Mouse (Mus musculus): ENCODE results near the gene Nsg2. TPM values are rescaled to one million over a fixed set of nuclear protein-coding genes. Genes with fewer than 3 reads are reported as not detected.

The Nsg2 gene
- polyA plus RNA-seq, 1 experiment from 2014 or later = 12.0 TPM

GRCm38 (mm10) chr11:32101059-32101632, 100.9 kb downstream of the Nsg2 start:
- H3K4me2 ChIP-seq (replicated peaks) = no peak overlapping the region
- peaks cover 19% of the 10 kb centered on the region for H3K4me1 ChIP-seq (replicated peaks)
- H3K4me3 ChIP-seq (replicated peaks) = no peak overlapping the region
- peak; percentile 55 for ATAC-seq
- H3K27me3 ChIP-seq (replicated peaks) = no peaks in the 10 kb centered on the region
- no peak overlapping the region for H3K9ac ChIP-seq
- 41% methylated on average over 3 of the region's 3 CpGs for WGBS
- no peaks in the 10 kb centered on the region for H3K9me3 ChIP-seq
- no peak overlapping the region for H3K27ac ChIP-seq
- H3K36me3 ChIP-seq = no peaks in the 10 kb centered on the region

GRCm38 (mm10) chr11:32102976-32103375, 102.7 kb downstream of the Nsg2 start:
- H3K27me3 ChIP-seq (replicated peaks) = no peaks in the 10 kb centered on the region
- H3K27ac ChIP-seq = no peak overlapping the region
- 14% methylated on average over 12 of the region's 12 CpGs for WGBS
- ATAC-seq = peak; percentile 55
- H3K4me2 ChIP-seq (replicated peaks) = peak overlapping the region; percentile 41
- H3K9ac ChIP-seq = no peak overlapping the region
- no peak overlapping the region for H3K4me3 ChIP-seq (replicated peaks)
- no peaks in the 10 kb centered on the region for H3K36me3 ChIP-seq
- H3K4me1 ChIP-seq (replicated peaks) = peaks cover 19% of the 10 kb centered on the region
- no peaks in the 10 kb centered on the region for H3K9me3 ChIP-seq

DNA sequence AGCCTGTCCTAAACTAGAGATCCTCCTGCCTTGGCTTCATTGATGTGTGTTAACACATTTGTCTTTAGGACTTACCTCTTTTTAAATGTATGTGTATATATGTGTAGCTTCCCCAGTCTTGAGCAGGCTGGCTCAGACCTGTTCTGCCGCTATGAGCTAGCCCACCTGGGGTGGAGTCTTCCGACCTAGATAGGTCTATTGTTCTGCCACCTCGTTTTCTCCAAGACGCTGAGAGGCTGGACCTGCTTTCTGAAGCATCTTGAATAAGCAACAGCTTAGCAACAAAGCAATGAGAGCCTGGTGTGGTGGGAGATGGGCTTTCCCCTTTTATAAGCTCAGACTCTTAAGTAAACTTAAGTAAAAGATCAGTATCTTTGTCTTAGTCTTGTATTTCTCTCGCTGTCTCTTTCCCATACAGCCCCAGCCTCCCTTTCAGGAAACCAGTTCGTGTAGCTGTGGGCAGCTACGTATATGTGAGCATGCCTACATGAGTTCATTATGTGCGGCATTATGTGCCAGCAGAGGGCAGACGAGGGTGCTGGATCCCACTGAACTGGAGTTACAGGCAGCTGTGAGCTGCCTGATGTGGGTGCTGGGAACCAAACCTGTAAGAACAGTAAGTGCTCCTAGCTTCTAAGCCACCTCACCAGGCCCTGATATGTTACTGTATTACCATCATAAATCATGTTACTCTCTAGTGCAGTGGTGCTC, 104.3 kb downstream of the Nsg2 start:
- Histone ChIP-seq H3K36me3 (no peaks in the 10 kb centered on the region), H3K4me2 (replicated peaks) (no peak overlapping the region), H3K9me3 (no peaks in the 10 kb centered on the region), H3K27me3 (replicated peaks) (no peaks in the 10 kb centered on the region), H3K4me1 (replicated peaks) (peaks cover 19% of the 10 kb centered on the region), H3K9ac (no peak overlapping the region), H3K27ac (no peak overlapping the region), H3K4me3 (replicated peaks) (no peak overlapping the region)
- no peak for ATAC-seq
- whole genome bisulfite sequencing = 69% methylated on average over 9 of the region's 9 CpGs

- no peak for ATAC-seq
- Histone ChIP-seq H3K4me3 (replicated peaks) (no peak overlapping the region), H3K4me1 (replicated peaks) (peaks cover 16% of the 10 kb centered on the region), H3K4me2 (replicated peaks) (no peak overlapping the region), H3K36me3 (no peaks in the 10 kb centered on the region), H3K9ac (no peak overlapping the region), H3K9me3 (no peaks in the 10 kb centered on the region), H3K27ac (no peak overlapping the region), H3K27me3 (replicated peaks) (no peaks in the 10 kb centered on the region)
- 49% methylated on average over 10 of the region's 10 CpGs for WGBS
These were observed 105.7 kb downstream of the Nsg2 start for GRCm38 (mm10) chr11:32105750-32106646.

- Histone ChIP-seq H3K9ac (no peak overlapping the region), H3K27me3 (replicated peaks) (no peaks in the 10 kb centered on the region), H3K4me1 (replicated peaks) (peaks cover 14% of the 10 kb centered on the region), H3K9me3 (no peaks in the 10 kb centered on the region), H3K36me3 (no peaks in the 10 kb centered on the region), H3K27ac (no peak overlapping the region), H3K4me3 (replicated peaks) (no peak overlapping the region), H3K4me2 (replicated peaks) (no peak overlapping the region)
- no peak for ATAC-seq
- 85% methylated on average over 4 of the region's 4 CpGs for WGBS
These were observed 106.4 kb downstream of the Nsg2 start for GRCm38 (mm10) chr11:32106647-32106985.

DNA sequence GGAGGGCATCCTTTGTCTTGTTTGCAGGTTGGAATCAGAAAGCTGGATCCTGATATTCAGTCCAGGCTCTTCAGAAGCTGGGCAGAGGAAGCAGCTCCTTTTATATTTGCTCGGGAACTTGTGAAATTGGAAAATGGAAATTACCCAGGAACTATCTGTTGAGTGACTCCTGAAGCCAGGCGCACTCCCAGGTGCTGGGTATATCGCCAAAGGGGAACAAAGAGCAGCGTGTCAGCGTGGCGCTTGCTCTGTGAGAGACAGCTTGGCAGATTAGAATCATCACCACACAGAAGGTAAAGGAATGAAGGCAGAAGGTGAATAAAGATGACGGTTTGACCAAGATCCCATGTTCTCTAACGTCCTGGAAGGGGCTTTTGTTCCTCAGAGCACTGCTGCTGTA, 108.2 kb downstream of the Nsg2 start:
- no peaks in the 10 kb centered on the region for H3K9me3 ChIP-seq
- ATAC-seq = no peak
- 79% methylated on average over 8 of the region's 8 CpGs for WGBS
- H3K4me1 ChIP-seq (replicated peaks) = no peaks in the 10 kb centered on the region
- H3K4me3 ChIP-seq (replicated peaks) = no peak overlapping the region
- H3K27ac ChIP-seq = no peak overlapping the region
- no peak overlapping the region for H3K9ac ChIP-seq
- H3K27me3 ChIP-seq (replicated peaks) = no peaks in the 10 kb centered on the region
- no peak overlapping the region for H3K4me2 ChIP-seq (replicated peaks)
- H3K36me3 ChIP-seq = no peaks in the 10 kb centered on the region

Other genes with a start within 250 kb of the Nsg2 start
- 4.2 and 4.3 TPM in 2 replicates for gene Cpeb4, start 128.3 kb upstream of the Nsg2 start, polyA plus RNA-seq (2015; fragmentation: Nextera tagmentation; extraction: Ambion mirVana)
- not detected in 2 replicates for gene 4930524B15Rik, start 34.9 kb upstream of the Nsg2 start, polyA plus RNA-seq (2015; fragmentation: Nextera tagmentation; extraction: Ambion mirVana)
- gene Il9r, start 199.8 kb downstream of the Nsg2 start, polyA plus RNA-seq (2015; fragmentation: Nextera tagmentation; extraction: Ambion mirVana) = 0.09 and 0.11 TPM in 2 replicates
- 45.1 and 49.1 TPM in 2 replicates for gene Snrnp25, start 205.0 kb downstream of the Nsg2 start, polyA plus RNA-seq (2015; fragmentation: Nextera tagmentation; extraction: Ambion mirVana)
- gene Rhbdf1, start 221.8 kb downstream of the Nsg2 start, polyA plus RNA-seq (2015; fragmentation: Nextera tagmentation; extraction: Ambion mirVana) = 52.8 and 53.5 TPM in 2 replicates
- gene Mpg, start 226.0 kb downstream of the Nsg2 start, polyA plus RNA-seq (2015; fragmentation: Nextera tagmentation; extraction: Ambion mirVana) = 30.8 and 36.6 TPM in 2 replicates